Mouse (Mus musculus) brain, embryonic 14.5 days (tissue): Measurements from ENCODE around the gene Greb1.

Experiments used
- CTCF ChIP-seq: fragments of 200-500 bp; IDR thresholded peaks from 2 replicates; pipeline ENCODE4 v1.5.1; 2012; ENCODE audit warnings: inconsistent platforms, mild to moderate bottlenecking, moderate library complexity, borderline replicate concordance; ENCODE audit not compliant: insufficient read depth, insufficient read length; ENCODE audit errors: extremely low read depth
- POLR2A ChIP-seq: fragments of 200-500 bp; IDR thresholded peaks from 2 replicates; pipeline ENCODE4 v1.6.1; 2012; ENCODE audit warnings: mild to moderate bottlenecking, inconsistent platforms, borderline replicate concordance; ENCODE audit not compliant: poor library complexity, insufficient read depth, insufficient read length, severe bottlenecking; ENCODE audit errors: extremely low read depth

DNA sequence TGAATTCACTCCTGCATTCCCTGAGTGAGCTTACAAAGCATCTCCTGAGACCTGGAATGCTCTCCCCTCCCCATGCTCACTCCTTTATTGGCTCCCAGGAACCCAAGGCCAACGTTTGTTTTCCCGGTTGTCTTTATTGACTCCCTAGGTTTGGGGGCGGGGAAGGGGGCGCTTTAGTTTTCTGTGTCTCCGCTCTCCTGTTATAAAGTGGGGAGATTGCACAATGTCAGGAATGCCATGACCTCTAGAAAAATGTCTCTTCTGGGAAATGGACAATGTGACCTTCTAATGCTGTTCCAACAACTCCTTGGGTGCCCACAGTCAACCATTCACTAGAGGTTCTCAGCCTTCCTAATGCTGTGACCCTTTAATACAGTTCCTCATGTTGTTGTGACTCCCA lies 22.2 kb downstream of the Greb1 start:
- TF ChIP-seq CTCF, result no peak
- no peak for TF ChIP-seq POLR2A
